Mouse (Mus musculus) olfactory bulb, adult 2 months (tissue): ENCODE measurements around the gene Myl12a. TPM values are rescaled to one million over a fixed set of nuclear protein-coding genes. Genes with fewer than 3 reads are reported as not detected.
"Not testable (repeated sequence)": the region's sequence is repeated elsewhere in the genome, so short reads cannot be mapped to it uniquely, and the experiment has no call there.

Experiments
- H3K27ac ChIP-seq: fragments of 200-500 bp; 2 replicates; pipeline ENCODE4 v1.5.1; 2012; ENCODE audit warnings: low read depth, low read length; ENCODE audit not compliant: insufficient read depth
- H3K4me1 ChIP-seq: fragments of 200-500 bp; 2 replicates; pipeline ENCODE4 v1.6.1; 2012; ENCODE audit warnings: low read length; ENCODE audit not compliant: control insufficient read depth, insufficient read depth
- H3K4me3 ChIP-seq: fragments of 200-500 bp; 2 replicates; pipeline ENCODE4 v1.5.1; 2012; ENCODE audit warnings: mild to moderate bottlenecking, low read depth, low read length, moderate library complexity; ENCODE audit not compliant: insufficient read depth
- CTCF ChIP-seq: fragments of 200-500 bp; IDR thresholded peaks from 2 replicates; pipeline ENCODE4 v1.5.1; 2012; ENCODE audit warnings: low read depth, mild to moderate bottlenecking, low read length, moderate library complexity; ENCODE audit not compliant: insufficient read depth
- POLR2A ChIP-seq: fragments of 200-500 bp; IDR thresholded peaks from 2 replicates; pipeline ENCODE4 v1.6.1; 2012; ENCODE audit warnings: mild to moderate bottlenecking, low read depth, low read length, moderate library complexity; ENCODE audit not compliant: insufficient read depth
- WGBS: fragments of 180-500 bp; shearing (Covaris S2); methylation state at CpG from one replicate; pipeline ENCODE4 v1.1.7; 2018; 5-methylcytosine and 5-hydroxymethylcytosine counted together
- polyA plus RNA-seq: library from polyadenylated mRNA; stranded (reverse); fragments of >200 nt; gene quantifications from 2 replicates; pipeline ENCODE4 v1.2.4, GENCODE M21; 2012; ENCODE audit warnings: low replicate concordance; ENCODE audit not compliant: missing spikeins, insufficient read depth, insufficient read length

Gene Myl12a
- polyA plus RNA-seq, 1 experiment: not detected

DNA sequence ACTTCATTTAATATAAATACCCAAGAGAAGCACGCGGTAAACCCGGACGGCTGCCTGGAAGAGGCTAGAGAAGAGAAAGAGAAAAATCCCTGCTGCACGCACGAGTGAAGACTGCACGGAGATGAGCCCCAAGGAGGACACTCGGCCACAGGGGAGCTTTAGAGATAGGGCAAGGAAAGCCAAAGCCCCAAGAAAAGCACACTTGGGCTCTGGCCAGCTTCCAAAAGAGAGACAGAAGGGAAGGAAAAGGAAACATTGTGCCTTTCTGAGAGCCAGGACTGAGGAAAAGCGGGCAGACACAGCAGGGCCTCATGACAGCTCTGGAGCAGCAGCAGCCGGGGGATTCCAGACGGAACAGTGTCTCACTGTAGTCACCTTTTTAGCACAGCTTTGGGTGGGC, 31.5 kb downstream of the Myl12a start:
- TF ChIP-seq POLR2A (no peak), CTCF (no peak)
- no peak overlapping the region for H3K4me3 ChIP-seq
- no peak overlapping the region for H3K27ac ChIP-seq
- 67% methylated on average over 11 of the region's 11 CpGs for WGBS
- H3K4me1 ChIP-seq: no peaks in the 10 kb centered on the region

DNA sequence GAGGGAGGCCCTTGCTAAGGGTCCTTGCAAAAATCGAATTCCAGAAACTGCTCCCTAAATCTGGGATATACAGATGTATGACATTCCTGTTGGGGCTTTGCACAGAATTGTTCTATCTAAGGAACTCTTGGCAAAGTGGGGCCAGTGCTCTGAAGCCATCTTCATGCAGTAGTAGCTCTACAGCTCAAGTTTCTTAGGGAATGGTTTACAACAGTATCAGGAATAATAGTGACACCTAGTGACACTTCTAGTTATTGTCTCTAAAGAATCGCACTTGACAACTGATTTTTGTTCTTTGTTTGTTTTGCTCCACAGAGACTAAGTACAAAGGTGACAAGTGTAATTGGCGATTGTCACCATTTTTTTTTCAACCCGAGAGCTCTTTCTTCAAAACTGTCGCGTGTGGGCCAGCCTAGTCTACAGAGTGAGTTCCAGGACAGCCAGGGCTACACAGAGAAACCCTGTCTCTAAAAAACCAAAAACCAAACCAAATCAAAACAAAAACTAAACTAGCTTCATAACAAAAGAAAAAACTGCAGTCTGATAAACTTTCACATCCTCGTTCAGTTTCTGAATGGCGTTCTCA, 34.0 kb downstream of the Myl12a start:
- H3K27ac ChIP-seq: no peak overlapping the region
- no peak overlapping the region for H3K4me3 ChIP-seq
- TF ChIP-seq CTCF (no peak), POLR2A (no peak)
- H3K4me1 ChIP-seq: no peaks in the 10 kb centered on the region
- WGBS: 22% methylated on average over 8 of the region's 8 CpGs

DNA sequence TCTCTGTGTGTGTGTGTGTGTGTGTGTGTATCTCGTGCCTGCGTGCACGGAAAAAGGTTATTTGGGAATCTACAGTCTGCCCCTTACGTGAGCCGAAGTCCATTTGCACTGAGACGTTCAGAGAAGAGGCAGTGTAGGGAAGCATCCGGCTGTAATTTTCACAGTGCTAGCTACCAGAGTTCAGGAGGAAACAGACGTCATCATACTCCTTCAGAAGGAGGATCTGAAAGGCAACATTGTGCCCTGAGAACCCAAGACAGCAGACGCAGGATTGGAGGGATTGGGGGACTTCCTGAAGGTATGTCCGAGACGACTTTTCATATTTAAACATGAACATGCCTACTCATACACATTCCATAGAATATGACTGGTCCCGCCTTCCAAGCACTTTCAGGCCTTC, 35.0 kb downstream of the Myl12a start:
- no peak overlapping the region for H3K4me3 ChIP-seq
- WGBS: 59% methylated on average over 12 of the region's 12 CpGs
- TF ChIP-seq CTCF (no peak), POLR2A (no peak)
- no peak overlapping the region for H3K27ac ChIP-seq
- no peaks in the 10 kb centered on the region for H3K4me1 ChIP-seq

DNA sequence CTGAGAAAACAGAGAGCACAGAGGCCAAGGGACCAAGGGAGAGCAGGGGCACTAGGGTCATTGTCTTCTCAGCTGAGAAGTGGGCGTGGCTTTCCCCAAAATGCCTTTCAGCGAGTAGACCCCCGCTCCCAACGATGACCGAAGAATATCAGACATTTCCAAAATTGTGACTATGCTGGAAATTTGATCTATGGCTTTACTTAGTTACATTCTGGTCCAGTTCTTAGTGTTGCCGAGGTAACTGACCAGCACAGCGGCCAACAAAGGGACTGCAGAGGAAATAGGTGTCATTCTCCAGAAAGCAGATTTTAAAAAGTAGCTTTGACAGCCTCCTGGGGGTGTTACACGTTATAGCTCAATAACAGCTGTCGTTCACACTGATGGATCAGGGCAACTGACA, 35.5 kb downstream of the Myl12a start:
- no peak for TF ChIP-seq POLR2A
- TF ChIP-seq CTCF: no peak
- Histone ChIP-seq H3K4me1 (no peaks in the 10 kb centered on the region), H3K4me3 (no peak overlapping the region), H3K27ac (no peak overlapping the region)
- WGBS: 32% methylated on average over 9 of the region's 9 CpGs

DNA sequence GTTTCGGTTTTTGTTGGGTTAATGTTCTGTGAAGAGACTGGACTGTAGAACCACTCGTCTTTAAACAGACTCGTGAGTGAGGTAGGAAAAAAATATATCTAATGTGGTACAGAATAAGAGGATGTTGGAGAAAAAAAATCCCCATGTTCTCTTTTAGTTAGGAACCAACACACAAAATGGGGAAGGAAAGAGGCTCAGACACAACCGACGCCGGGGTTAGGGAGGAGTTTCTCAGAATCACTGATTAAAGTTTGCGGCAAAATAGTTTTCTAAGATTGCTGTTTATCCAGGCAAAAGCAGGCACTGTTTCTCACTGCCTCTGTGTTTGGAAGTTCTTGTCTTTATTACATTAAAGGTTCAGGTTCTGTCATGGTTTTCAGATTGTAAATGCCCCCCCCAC, 36.6 kb downstream of the Myl12a start:
- Histone ChIP-seq H3K4me1 (no peaks in the 10 kb centered on the region), H3K4me3 (no peak overlapping the region), H3K27ac (no peak overlapping the region)
- no peak for TF ChIP-seq POLR2A
- 95% methylated on average over 7 of the region's 7 CpGs for WGBS

DNA sequence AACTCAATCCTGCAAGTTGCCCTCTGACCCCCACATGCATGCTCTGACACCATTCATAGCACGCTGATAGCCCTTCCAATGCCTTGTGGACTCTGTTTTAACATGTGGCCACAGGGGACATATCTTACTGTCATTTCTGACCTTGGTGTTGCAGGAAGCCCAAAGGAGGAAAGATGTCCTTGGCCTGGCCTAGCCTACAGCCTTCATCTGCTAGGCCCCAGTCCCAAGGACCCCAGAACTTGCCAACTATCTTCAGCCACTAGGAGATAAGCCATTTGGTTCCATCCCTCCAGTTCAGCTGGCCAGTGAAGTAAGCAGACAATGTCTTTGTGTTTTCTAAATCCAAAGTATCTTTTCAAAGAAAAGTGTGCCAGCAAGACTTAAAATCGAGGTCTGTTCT, 37.4 kb downstream of the Myl12a start:
- no peak overlapping the region for H3K4me3 ChIP-seq
- WGBS: 93% methylated on average over 2 of the region's 2 CpGs
- H3K27ac ChIP-seq: no peak overlapping the region
- TF ChIP-seq POLR2A (no peak), CTCF (no peak)
- no peaks in the 10 kb centered on the region for H3K4me1 ChIP-seq

DNA sequence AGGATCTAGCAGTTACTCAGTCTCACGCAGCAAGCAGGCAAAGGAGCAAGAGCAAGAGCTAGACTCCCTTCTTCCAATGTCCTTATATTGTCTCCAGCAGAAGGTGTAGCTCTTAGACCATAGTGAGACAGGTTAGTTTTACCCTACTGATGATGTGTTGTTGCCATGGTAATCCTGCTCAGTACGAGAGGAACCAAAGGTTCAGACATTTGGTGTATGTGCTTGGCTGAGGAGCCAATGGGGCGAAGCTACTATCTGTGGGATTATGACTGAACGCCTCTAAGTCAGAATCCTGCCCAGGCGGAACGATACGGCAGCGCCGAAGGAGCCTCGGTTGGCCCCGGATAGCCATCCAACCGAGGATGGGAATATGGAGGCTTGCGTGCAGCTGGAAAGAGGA, 39.1 kb downstream of the Myl12a start:
- H3K27ac ChIP-seq, H3K4me1 ChIP-seq, H3K4me3 ChIP-seq: not testable (repeated sequence)
- WGBS: 76% methylated on average over 13 of the region's 13 CpGs

DNA sequence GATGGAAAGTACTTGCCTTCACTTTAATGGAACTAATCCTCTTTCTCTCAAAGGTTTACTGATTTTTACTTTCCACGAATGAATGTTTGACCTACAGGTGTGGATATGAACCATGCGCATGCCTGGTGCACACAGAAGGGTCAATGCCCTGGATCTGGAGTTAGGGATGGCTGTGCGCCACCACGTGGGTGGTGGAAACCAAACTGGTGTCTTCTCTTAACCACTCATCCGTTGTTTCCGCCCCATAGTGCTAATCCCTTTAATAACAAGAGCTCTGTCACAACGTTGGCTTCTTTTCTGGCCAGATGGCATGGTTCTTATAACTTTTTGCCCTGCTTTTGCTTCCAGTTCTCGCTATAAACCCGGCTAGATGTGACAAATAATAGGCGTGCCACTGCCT, 51.4 kb downstream of the Myl12a start:
- no peak overlapping the region for H3K27ac ChIP-seq
- TF ChIP-seq POLR2A (no peak), CTCF (no peak)
- 63% methylated on average over 10 of the region's 10 CpGs for WGBS

DNA sequence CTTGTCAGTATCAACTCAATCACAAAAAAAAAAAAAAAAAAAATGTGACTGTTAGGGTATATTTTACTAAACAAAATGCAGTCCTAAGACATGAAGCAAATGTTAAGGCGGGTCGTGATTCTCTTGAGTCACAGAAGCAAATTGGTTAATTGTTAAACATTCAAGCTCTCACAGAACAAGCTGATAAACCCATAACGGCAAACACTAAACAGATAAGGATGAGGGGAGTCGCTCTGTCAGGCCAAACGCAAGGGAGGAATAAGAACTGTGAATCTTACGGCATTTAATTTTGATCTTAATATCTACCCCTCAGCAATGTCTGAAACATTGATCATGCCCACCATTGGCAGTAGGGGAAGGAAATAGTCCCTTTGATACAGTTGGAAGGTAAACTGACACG, 53.5 kb downstream of the Myl12a start:
- H3K27ac ChIP-seq: no peak overlapping the region
- no peak overlapping the region for H3K4me3 ChIP-seq
- no peaks in the 10 kb centered on the region for H3K4me1 ChIP-seq
- WGBS: 70% methylated on average over 7 of the region's 7 CpGs
- TF ChIP-seq CTCF (no peak), POLR2A (no peak)

More for the DNA sequence above, 51.4 kb downstream of the Myl12a start:
- no peak overlapping the region for H3K4me3 ChIP-seq
- H3K4me1 ChIP-seq: no peaks in the 10 kb centered on the region

DNA sequence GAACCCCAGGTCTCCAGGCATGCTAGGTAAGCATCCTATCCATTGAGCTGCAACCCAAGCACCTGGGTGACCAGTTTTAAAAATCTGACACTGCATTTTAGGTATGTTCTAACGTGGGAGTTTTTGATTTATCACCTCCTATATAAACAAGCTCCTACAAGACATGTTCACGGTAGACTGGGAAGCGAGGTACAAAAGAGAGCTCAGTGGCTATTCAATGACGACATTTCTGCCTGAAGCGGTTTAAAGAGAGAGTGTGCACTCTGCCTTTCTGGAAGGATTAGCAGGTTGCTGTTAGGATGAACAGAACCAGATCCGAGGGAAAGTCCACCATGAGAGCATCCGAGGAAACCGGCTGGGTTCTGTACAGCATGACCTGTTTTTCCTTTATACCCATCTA, 54.0 kb downstream of the Myl12a start:
- WGBS: 49% methylated on average over 8 of the region's 8 CpGs
- Histone ChIP-seq H3K4me3 (no peak overlapping the region), H3K4me1 (no peaks in the 10 kb centered on the region), H3K27ac (no peak overlapping the region)
- TF ChIP-seq CTCF (no peak), POLR2A (no peak)
